Mouse (Mus musculus) mouse embryonic stem cell (cell line): ENCODE results near the gene Pck1.

Source experiments
- in situ Hi-C, 2 experiments: fragments of 300-500 bp; cut with MboI; formaldehyde crosslinking; loops; 1 replicate in 1 of 2; 3 replicates in 1 of 2; pipeline ENCODE4 v1.14.3; 2019 to 2020; ENCODE audit warnings: low sequenced_read_pairs in 2 of 2, low pct_unique_long_range_greater_than_20kb in 1 of 2, mixed read lengths in 1 of 2; ENCODE audit not compliant: unreplicated experiment in 1 of 2

Pck1 gene

DNA sequence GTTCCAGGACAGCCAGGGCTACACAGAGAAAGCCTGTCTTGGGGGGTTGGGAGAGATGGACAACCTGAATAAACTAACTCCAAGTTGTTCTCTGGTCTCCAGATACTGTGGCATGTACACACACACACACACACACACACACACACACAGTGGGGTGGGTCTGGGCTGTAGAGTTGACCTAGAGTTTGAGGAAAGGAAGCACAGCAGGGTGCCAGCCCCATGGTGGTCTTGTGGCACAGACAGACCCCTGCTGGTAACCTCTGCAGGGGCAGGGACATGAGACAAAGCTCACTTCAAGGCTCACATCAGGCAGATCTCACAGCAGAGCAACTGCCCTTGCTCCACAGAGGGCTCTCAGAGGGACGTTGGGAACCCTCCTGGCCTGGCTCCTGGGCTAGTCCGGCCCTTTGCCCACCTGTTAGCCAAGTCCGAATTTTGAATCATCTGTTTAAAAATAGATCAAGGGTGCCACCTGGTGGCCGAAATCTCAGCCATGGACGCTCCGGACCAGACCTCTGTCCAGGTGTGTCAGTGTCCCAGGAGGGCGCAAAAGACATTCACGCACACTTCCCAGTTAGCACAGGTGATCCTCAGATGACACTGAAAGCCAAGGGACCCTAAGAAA lies 31.1 kb downstream of the Pck1 start:
- in situ Hi-C loops: loop anchor here (5.0 to 25.0 kb wide), 2 partner anchors 77 to 378 kb away; no protein-coding TSS in a partner anchor

DNA sequence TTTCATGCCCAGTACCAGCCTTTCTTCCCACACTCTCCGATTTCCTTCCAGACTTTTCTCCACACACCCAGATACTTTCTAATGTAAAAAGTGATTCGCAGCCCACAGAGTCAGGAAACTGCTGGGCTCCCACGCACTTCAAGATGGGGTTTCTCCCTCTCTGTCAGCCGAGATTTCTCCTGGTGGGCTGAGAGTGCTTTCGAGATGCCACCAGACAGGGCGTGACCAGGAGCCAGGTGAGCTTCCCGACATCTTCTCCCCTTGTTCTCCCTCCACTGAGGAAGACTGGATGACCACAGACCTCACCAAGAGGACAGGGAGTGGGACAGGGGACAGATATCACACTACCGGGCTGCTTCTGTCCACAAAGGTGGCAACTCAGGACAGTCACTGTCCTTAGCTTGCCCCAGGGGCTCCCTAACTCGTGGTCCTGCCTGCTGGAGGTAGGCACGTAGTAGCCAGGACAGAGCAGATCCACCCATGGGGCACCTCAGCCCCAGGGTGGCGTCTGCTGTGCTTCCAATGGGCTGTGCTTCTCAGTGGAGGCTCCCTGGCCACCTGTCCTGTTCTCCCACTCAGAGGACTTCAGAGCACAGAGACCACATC lies 31.7 kb downstream of the Pck1 start:
- in situ Hi-C loops: loop anchor here (5.0 to 25.0 kb wide), 2 partner anchors 77 to 378 kb away; no protein-coding TSS in a partner anchor

DNA sequence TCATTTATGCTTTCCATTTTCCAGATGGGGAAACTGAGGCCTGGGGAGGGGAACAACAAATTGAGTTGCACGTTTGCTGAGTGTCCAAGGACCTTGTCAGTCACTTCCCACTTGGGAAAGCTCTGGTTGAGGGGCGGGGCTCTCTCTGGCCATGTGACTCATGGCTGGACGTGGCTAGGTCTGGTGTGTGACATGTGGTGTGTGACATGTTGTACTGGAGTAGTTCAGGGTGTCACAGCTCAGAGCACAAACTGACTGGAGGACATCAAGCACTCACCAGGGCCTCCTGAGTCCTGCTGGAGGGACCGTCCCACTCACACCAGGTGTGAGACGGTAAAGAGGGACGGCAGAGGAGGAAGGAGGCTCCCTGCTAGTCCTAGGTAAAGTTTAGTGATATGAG lies 32.4 kb downstream of the Pck1 start:
- in situ Hi-C loops: loop anchor here in 1 of 2 experiments (25.0 kb wide), 1 partner anchor 377 kb away; no protein-coding TSS in a partner anchor

DNA sequence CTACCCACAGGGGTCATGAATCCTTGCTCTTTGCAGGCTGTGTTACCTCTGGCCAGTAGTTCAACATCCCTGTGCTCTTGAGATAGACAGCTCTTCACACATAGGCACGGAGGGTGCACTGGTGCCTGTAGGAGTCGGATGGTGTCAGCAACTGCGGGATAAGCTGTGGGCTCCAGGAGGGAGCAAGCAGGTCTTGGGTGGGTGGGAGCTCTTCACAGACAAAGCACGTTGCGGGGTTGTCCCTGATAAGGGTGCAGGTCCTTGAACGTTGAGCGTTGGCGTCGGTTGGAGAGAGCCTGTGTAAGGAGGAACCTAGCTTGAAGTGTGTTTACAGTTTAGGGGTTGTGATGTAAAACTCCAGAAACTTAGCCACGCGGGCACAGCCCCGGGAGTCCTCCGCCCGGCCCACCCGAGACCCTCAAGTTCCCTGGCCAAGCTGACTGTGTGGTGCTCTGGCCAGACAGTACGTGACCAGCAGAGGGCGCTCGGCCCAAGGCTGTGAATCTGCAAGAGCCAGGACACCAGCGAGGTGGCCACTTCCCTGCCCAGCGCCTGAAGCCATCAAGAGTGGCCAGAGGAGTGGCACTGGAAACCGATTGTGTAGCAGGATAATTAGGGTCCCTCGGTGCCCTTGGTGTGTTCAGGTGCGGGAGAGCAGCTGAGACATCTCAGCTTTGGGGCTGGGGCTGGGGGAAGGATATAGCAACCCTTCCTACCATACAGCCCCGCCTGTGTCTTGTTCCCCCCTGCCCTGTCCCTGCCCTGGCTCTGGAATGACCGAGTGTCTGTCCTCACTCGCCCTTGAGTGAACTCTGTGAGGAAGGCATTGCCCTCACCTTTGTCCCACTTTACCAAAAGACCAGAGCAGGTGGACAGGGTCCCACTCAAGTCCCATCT lies 33.4 kb downstream of the Pck1 start:
- in situ Hi-C loops: loop anchor here in 1 of 2 experiments (25.0 kb wide), 1 partner anchor 376 kb away; no protein-coding TSS in a partner anchor

DNA sequence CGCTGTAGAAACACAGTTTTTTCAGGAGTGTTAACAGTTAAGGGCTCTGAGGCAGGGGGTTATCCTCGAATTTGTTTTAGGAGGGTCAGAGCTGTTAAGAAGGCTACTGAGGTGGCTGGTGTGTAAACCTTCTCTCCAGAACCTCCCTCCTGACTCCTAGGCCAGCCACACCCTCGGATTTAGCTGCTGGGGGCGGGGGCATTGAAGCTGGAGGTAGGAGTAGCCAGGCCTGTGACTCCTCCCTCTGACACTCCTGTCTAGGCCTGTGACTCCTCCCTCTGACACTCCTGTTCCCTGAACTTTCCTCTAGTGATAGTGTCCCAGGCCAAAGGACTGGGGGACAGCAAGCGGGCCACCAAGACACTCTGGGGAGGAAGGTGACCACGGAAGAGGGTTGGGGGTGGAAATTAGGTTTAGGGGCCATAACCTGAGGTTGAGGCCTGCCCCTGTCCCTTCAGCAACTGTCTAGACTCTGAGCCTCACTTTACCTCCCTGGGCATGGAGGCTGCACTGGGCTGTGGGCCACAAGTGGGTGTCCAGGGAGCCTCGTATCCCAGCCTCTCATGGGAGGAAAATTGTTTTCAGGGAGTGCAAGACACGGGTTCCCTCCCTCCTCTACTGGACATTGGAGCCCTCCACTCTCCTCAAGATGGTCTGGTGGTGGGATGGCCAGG lies 34.5 kb downstream of the Pck1 start:
- in situ Hi-C loops: loop anchor here in 1 of 2 experiments (25.0 kb wide), 1 partner anchor 375 kb away; no protein-coding TSS in a partner anchor

DNA sequence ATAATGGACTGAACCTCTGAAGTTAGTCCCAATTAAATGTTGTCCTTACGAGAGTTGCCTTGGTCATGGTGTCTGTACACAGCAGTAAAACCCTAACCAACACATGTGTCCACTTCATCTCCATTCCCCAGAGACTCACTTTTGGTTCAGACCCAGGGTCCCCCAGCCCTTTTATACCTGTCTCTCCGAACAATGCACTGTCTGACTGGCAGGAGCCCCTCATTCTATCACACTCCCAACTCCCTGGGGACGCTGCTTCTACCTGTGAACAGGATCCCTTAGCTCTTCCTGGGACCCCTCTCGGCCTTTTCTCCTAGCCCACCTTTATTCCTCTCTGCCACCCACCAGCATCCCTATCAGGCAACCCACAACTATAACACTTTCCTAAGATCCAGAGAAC lies 41.9 kb downstream of the Pck1 start:
- in situ Hi-C loops: loop anchor here (10.0 to 25.0 kb wide), 4 partner anchors 220 to 368 kb away; no protein-coding TSS in a partner anchor

DNA sequence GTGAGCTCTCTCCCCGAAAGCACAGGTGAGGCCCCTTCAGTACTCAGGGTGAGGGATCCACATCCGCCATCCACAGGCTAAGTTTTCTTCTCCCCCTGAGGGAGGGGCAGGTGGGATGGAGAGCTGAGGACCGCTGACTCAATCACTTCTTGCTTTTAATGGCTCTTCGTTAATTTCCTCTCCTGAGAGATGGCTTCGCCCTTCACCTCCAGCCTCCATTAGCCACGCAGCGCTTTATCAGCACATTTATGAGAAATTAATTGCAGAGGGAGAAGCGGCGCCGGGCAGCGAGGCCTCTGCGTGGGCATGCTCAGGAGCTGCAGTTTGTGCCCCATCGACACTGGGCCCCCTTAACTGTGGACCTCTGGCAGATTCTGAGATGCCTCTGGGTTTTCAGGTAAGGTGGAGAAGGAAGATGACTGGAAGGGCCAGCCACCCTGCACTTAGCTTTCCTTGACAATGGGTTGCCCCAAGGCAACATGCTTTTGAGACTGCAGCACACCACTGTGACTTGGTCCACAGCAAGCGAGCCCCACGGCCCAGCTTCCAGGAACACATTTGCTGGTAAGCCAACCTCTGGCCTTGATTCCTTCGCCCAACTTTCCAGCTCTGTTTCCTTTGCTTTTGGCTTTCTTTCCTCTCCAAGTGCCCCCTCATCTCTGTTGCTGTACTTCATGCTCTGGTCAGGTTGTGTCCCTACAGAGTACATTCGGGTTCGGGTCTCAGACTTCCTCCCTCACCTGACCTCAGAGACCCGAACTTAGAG lies 50.3 kb downstream of the Pck1 start:
- in situ Hi-C loops: no loop called here

DNA sequence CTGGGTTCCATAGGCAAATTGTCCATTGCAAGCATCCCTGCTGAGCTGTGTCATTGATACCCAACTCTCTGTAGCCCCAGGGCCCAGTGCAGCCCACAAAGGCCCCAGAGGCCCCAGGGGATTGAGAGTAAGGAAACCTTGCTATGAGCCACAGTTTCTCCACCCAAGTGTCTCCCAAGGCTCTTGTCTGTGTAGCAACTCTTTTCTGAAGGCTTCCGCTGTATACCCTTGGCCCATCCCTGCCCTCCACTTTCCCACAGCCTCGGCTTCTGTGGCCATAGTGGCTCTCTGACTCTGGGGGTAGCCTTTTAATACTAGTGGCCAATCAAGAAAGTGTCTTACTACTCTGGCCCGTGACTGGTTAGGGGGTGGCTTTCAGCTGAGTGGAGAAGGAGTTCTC lies 50.9 kb downstream of the Pck1 start:
- in situ Hi-C loops: no loop called here

DNA sequence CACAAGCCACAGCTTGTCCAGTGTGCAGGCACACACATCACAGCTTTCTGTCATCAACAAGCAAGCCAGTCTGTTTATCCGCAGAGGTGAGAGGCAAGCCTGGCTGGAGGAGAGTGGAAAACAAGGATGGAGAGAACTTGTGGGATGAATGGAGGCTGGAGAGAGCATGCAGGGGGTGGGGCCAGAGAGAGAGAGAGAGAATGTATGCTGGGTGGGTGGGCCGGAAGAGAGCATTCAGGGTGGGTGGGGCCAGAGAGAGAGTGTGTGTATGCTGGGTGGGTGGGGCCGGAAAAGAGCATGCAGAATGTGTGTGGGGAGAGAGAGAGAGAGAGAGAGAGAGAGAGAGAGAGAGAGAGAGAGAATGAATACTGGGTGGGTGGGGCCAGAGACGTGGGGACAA lies 51.8 kb downstream of the Pck1 start:
- in situ Hi-C loops: no loop called here

DNA sequence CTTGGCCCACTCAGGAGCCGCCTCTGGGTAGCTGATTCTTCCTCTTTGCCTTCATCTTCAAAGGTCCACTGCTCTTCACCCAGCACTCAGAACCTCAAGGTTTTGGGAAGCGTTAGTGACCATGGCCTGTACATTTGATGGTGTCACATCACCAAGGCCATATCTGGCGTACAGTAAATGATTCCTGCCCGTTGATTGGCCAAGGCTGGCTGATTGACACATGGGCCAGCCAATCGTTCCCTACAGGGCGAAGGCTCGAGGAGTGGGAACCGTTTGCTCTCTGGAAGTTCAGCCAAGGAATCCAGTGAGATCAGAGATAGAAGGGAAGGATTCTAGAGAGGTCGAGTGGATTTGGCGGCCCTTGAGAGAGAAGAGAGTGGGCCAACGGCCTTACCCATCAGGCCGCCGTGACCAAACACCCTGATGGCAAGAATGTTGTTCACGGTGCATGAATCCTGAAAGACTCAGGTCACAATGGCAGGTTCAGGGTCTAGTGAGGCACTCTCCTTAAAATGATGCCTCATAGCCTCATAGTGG lies 52.8 kb downstream of the Pck1 start:
- in situ Hi-C loops: no loop called here

DNA sequence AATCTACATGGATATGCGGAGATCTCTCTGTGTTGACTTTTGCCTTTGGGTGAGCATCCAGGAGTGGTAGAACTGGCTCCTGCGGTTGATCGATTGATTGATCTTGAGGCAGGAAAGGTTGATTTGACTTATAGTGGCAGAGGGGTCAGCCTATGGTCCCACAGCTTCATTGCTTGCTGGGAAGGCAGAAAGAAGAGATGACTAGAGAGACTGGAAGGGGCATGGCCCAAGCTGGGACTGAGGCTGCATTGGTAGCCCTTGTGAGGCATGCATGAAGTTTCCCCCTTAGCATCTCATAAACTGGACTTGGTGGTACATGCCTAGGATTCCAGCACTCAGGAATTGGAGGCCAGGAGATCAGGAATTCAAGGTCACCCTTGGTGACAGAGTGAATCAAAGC lies 54.2 kb downstream of the Pck1 start:
- in situ Hi-C loops: no loop called here
